Mouse (Mus musculus): Measurements from ENCODE around the gene Fam83f.

- no peak for TF ChIP-seq CTCF (IDR thresholded peaks at IDR 0.05; ENCODE audit: extremely low read depth, insufficient read depth, insufficient read length, insufficient replicate concordance)
- no peak for TF ChIP-seq POLR2A (IDR thresholded peaks at IDR 0.05; ENCODE audit: low read depth, low read length)
Measured at GRCm38 (mm10) chr15:80735300-80735699, 63.7 kb downstream of the Fam83f start.
